Mouse (Mus musculus) gastrocnemius, postnatal 25 days (tissue): ENCODE results near the gene Adamts7. TPM values are rescaled to one million over a fixed set of nuclear protein-coding genes. Genes with fewer than 3 reads are reported as not detected.

Experiments
- total RNA-seq, 2 experiments: library from RNA; stranded (reverse); gene quantifications; 1 replicate in 1 of 2; 2 replicates in 1 of 2; pipeline ENCODE4 v1.2.3; 2021

The Adamts7 gene
- total RNA-seq, 2 experiments from 2014 or later: 0.67 to 1.5 TPM

Other genes starting within 250 kb of the Adamts7 start
- 10 to 100 TPM; 13.9 to 24.8 TPM for gene Ctsh, start 108.9 kb upstream of the Adamts7 start, total RNA-seq
- gene Morf4l1, start 48.3 kb upstream of the Adamts7 start, total RNA-seq: 100 to 1,000 TPM; 154 to 171 TPM
- gene Tbc1d2b, start 107.7 kb downstream of the Adamts7 start, total RNA-seq: 1 to 10 TPM; 4.7 to 8.2 TPM